Mouse (Mus musculus) forebrain, embryonic 11.5 days (tissue): ENCODE results near the gene BC049715. TPM values are rescaled to one million over a fixed set of nuclear protein-coding genes. Genes with fewer than 3 reads are reported as not detected.
"Not testable (repeated sequence)": the region's sequence is repeated elsewhere in the genome, so short reads cannot be mapped to it uniquely, and the experiment has no call there.

Experiments used
- ATAC-seq: fragments of 200-750 bp; cut with Nextera tagmentation; replicated peaks from 2 replicates; pipeline ENCODE4 v1.8.0; 2017; ENCODE audit warnings: moderate TSS enrichment; ENCODE audit not compliant: low FRiP score
- DNase-seq: peaks from one replicate; pipeline ENCODE4 v3.0.0-alpha.2; 2017; ENCODE audit warnings: low spot score
- H3K27ac ChIP-seq: fragments of 300-500 bp; sonication (generic); 2 replicates; pipeline ENCODE4 v1.5.1; 2014; ENCODE audit warnings: low read depth, low read length
- H3K27me3 ChIP-seq: fragments of 300-500 bp; sonication (generic); 2 replicates; pipeline ENCODE4 v1.6.1; 2014; ENCODE audit warnings: mild to moderate bottlenecking, low read length, mixed read lengths; ENCODE audit not compliant: control insufficient read depth, insufficient read depth
- H3K36me3 ChIP-seq: fragments of 300-500 bp; sonication (generic); 2 replicates; pipeline ENCODE4 v1.6.1; 2014; ENCODE audit warnings: mild to moderate bottlenecking, low read length, moderate library complexity, mixed read lengths; ENCODE audit not compliant: control insufficient read depth, insufficient read depth
- H3K4me1 ChIP-seq: fragments of 300-500 bp; sonication (generic); replicated peaks from 2 replicates; pipeline ENCODE4 v1.6.1; 2014; ENCODE audit warnings: low read length, mixed read lengths; ENCODE audit not compliant: control insufficient read depth, insufficient read depth
- H3K4me2 ChIP-seq: fragments of 300-500 bp; sonication (generic); 2 replicates; pipeline ENCODE4 v1.6.1; 2014; ENCODE audit warnings: low read depth, mild to moderate bottlenecking, low read length, moderate library complexity, mixed read lengths; ENCODE audit not compliant: severe bottlenecking
- H3K4me3 ChIP-seq: fragments of 300-500 bp; sonication (generic); 2 replicates; pipeline ENCODE4 v1.5.1; 2014; ENCODE audit warnings: low read depth, low read length
- H3K9ac ChIP-seq: fragments of 300-500 bp; sonication (generic); 2 replicates; pipeline ENCODE4 v1.6.1; 2014; ENCODE audit warnings: low read length
- H3K9me3 ChIP-seq: fragments of 300-500 bp; sonication (generic); 2 replicates; pipeline ENCODE4 v1.6.1; 2016; ENCODE audit warnings: low read length, mixed read lengths; ENCODE audit not compliant: control insufficient read depth
- WGBS: fragments of 180-500 bp; shearing (Covaris S2); extraction: QIAGEN DNeasy Blood & Tissue Kit; methylation state at CpG from one replicate; pipeline ENCODE4 v1.1.7; 2014; 5-methylcytosine and 5-hydroxymethylcytosine counted together
- polyA plus RNA-seq: library from polyadenylated mRNA; unstranded; fragments of >200 nt; fragmentation: Nextera tagmentation; extraction: Ambion mirVana; gene quantifications from 2 replicates; pipeline ENCODE4 v1.2.1, GENCODE M21; 2014

BC049715 gene
- polyA plus RNA-seq, 1 experiment from 2014 or later, result 2.0 TPM

DNA sequence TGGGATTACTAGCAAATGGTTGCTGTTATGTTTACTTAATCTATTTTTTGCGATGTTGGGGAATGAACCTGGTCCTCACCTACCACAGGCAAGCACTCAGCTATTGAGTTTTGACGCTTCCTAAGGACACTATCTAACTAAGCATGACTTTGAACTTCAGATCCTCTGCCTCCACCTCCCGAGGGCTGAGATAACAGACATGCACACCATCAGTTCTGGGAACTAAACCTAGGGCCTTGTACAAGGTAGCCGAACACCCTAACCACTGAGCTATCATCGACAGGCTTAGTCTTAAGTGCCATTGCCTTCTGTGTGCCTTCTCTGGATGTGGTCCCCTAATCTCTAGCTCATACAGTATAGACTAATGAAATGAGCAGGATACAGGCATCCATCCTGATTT lies 37.9 kb downstream of the BC049715 start:
- Histone ChIP-seq H3K4me3 (no peak overlapping the region), H3K4me2 (no peak overlapping the region), H3K27ac (no peak overlapping the region), H3K36me3 (no peaks in the 10 kb centered on the region), H3K27me3 (no peaks in the 10 kb centered on the region), H3K4me1 (no peaks in the 10 kb centered on the region), H3K9me3 (no peaks in the 10 kb centered on the region), H3K9ac (no peak overlapping the region)
- 90% methylated on average over 5 of the region's 5 CpGs for WGBS
- ATAC-seq (no peak), DNase-seq (no peak)

DNA sequence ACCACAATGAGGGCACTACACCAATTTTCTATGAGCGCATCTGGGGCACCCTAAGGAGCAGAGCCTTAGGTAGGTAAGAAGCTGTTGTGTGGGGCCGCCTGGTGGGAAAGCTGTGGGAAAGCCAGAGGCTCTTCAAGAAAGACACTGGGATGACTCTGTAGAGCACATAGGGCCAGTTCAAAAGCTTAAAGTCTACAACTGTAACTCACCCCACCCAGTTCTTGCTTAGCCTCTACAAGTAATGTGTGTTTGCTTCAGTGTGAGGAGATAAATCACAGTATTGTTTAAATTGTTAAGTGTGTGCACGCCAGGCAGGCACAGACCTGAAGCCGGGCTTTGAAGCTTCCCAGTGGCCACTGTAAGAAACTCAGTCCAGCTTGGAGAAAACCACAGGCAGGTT lies 38.7 kb downstream of the BC049715 start:
- Histone ChIP-seq H3K27me3 (no peaks in the 10 kb centered on the region), H3K4me3 (no peak overlapping the region), H3K4me2 (no peak overlapping the region), H3K4me1 (no peaks in the 10 kb centered on the region), H3K27ac (no peak overlapping the region), H3K9ac (no peak overlapping the region), H3K36me3 (no peaks in the 10 kb centered on the region), H3K9me3 (no peaks in the 10 kb centered on the region)
- ATAC-seq, result no peak
- 79% methylated on average over 4 of the region's 4 CpGs for WGBS
- no peak for DNase-seq

DNA sequence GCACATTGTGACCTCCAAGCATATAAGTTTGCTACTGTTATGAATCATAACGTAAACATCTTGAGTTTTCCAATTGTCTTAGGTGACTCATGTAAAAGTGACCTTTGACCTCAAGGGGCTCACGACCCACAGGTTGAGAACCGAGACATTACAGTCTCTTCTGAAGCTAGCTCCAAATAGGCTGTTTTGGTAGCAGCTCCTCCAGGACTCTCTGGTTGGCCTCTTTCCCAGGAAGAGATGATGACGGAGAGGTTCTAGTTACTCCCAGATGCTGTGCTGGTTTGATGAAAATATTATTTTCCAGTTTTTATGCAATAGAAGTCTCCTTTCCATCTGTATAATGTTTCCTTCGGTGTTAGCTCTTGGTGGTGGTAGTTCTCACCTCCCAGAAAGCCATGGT lies 41.5 kb downstream of the BC049715 start:
- H3K9ac ChIP-seq, result no peak overlapping the region
- H3K4me2 ChIP-seq, result no peak overlapping the region
- no peaks in the 10 kb centered on the region for H3K36me3 ChIP-seq
- H3K4me1 ChIP-seq, result no peaks in the 10 kb centered on the region
- DNase-seq, result no peak
- H3K9me3 ChIP-seq, result no peaks in the 10 kb centered on the region
- no peak overlapping the region for H3K4me3 ChIP-seq
- 85% methylated on average over 5 of the region's 5 CpGs for WGBS
- no peak for ATAC-seq
- H3K27me3 ChIP-seq, result no peaks in the 10 kb centered on the region
- no peak overlapping the region for H3K27ac ChIP-seq

DNA sequence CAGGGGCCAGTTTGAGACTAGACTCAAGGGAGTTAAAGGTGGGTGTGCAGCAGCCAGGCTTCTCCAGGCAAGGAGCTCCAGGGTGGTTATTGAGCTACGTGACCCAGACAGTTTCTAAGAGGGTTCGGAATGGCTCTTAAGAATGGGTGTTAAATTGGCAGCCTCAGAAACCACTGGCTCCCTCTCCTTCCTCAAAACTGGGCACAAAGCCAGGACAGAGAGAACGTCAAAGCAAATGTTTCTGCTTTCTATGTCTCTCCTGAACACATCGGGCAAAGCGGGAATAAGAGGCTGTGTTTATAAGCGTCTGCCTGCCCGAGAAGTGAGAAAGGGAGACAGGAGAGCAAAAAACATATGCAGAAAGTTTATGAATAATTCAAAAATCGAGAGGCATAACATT lies 47.2 kb downstream of the BC049715 start:
- no peak overlapping the region for H3K4me2 ChIP-seq
- no peak for ATAC-seq
- 81% methylated on average over 8 of the region's 8 CpGs for WGBS

DNA sequence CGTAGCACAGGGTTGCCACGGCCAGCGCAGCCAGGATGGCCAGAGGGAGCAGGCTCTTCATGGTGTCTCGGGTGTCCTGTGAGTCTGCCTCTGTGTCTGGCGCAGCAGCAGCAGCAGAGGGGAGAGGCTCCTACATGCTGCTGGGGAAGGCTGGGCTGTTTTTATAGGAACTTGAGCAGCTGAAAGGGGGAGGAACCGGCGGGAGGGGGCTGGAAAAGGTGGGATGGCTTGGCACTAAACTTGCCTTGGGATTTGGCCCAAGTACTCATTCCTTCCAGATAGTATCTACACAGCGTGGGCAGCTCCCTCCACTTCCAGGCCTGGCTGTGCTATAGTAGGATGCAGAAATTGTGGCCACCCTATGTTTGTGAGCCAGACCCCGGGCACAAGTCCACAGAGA lies 48.2 kb downstream of the BC049715 start, which contains the start of gene Mgp:
TSS of gene Mgp (minus strand) at position 154 of the 400 bp plus-strand sequence.
- DNase-seq, result no peak
- Histone ChIP-seq H3K9ac (no peak within 1 kb of the TSS), H3K4me2 (no peak within 1 kb of the TSS), H3K9me3 (no peaks in the 10 kb centered on the region), H3K36me3 (no peaks in the 10 kb centered on the region), H3K4me1 (no peaks in the 10 kb centered on the region), H3K27me3 (no peaks in the 10 kb centered on the region), H3K4me3 (no peak within 1 kb of the TSS), H3K27ac (no peak within 1 kb of the TSS)
- ATAC-seq, result no peak
- WGBS, result 61% methylated on average over 9 of the region's 9 CpGs

More for the DNA sequence above, 47.2 kb downstream of the BC049715 start:
- Histone ChIP-seq H3K9ac (no peak overlapping the region), H3K27me3 (no peaks in the 10 kb centered on the region), H3K27ac (no peak overlapping the region), H3K4me3 (no peak overlapping the region), H3K4me1 (no peaks in the 10 kb centered on the region), H3K9me3 (no peaks in the 10 kb centered on the region), H3K36me3 (no peaks in the 10 kb centered on the region)
- no peak for DNase-seq

DNA sequence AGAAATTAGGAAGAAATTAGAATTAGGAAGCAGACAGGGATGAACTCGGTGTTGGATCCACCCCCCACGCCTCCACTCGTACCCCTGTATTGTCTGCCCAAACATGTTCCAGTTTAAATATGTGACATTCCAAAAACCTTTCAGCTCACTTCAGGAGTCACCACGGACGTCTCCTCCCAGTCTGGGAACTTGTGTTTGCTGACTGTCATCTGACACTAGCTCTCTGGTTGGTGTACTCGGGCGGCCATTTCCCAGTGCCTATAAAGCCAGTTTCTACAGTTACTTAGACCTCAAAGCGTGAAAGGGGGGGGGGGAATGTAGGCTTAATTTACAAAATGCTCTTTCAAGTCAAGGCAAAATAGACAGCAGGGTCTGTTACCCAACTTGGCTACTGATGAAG lies 54.3 kb downstream of the BC049715 start:
- no peaks in the 10 kb centered on the region for H3K4me1 ChIP-seq
- ATAC-seq (no peak), DNase-seq (no peak)
- 82% methylated on average over 8 of the region's 8 CpGs for WGBS
- H3K27ac ChIP-seq, result no peak overlapping the region
- no peaks in the 10 kb centered on the region for H3K9me3 ChIP-seq
- no peaks in the 10 kb centered on the region for H3K27me3 ChIP-seq
- no peak overlapping the region for H3K9ac ChIP-seq
- H3K4me3 ChIP-seq, result no peak overlapping the region
- no peak overlapping the region for H3K4me2 ChIP-seq
- no peaks in the 10 kb centered on the region for H3K36me3 ChIP-seq

DNA sequence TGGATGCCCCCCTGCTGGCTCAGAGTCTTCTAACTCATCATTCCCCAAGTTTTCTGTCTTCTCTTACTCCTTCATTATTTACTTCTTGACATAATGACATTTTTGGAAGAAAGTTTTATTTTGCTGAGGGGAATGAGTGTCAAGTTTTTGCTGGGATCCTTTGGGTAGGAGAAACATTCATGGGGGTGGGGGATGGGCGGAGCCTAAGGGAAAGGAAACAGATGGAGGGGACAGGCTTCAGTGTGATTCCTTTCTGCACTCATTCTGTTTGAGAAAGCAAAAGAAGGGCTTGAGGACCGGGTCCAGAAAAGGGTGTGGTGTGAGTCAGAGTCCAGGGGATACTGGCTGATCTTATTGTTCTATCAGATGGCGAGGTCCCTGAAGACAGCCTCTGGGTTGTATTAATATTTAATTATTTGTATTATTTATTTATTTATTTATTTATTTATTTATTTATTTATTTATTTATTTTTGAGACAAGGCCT lies 56.0 kb downstream of the BC049715 start:
- Histone ChIP-seq H3K27ac (no peak overlapping the region), H3K4me2 (no peak overlapping the region), H3K9me3 (no peaks in the 10 kb centered on the region), H3K27me3 (no peaks in the 10 kb centered on the region), H3K36me3 (no peaks in the 10 kb centered on the region), H3K4me3 (no peak overlapping the region), H3K9ac (no peak overlapping the region), H3K4me1 (no peaks in the 10 kb centered on the region)
- no peak for DNase-seq
- no peak for ATAC-seq
- WGBS, result 84% methylated on average over 3 of the region's 3 CpGs

DNA sequence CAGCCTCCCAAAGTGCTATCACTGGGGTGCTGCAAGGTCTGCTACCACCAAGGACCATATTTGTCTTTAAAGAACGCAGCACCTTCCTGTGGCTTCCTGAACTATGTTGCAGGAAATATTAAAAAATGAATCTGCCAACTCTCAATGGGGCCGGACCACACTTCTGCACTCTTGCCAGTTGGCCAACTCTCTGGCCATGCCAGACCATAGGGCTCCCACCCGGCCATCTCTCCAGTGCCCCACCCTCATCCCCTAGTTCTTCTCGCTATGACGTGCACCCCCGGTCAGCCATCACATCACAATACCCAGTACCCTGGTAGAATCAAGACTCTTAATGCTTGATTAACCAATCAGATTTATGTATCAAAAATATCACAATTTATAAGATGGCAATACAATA lies 56.5 kb downstream of the BC049715 start:
- H3K27me3 ChIP-seq, result no peaks in the 10 kb centered on the region
- H3K4me3 ChIP-seq, result no peak overlapping the region
- ATAC-seq, result no peak
- H3K4me1 ChIP-seq, result no peaks in the 10 kb centered on the region
- H3K4me2 ChIP-seq, result no peak overlapping the region
- H3K9ac ChIP-seq, result no peak overlapping the region
- H3K27ac ChIP-seq, result no peak overlapping the region
- 91% methylated on average over 6 of the region's 6 CpGs for WGBS
- H3K9me3 ChIP-seq, result no peaks in the 10 kb centered on the region
- H3K36me3 ChIP-seq, result no peaks in the 10 kb centered on the region
- no peak for DNase-seq

DNA sequence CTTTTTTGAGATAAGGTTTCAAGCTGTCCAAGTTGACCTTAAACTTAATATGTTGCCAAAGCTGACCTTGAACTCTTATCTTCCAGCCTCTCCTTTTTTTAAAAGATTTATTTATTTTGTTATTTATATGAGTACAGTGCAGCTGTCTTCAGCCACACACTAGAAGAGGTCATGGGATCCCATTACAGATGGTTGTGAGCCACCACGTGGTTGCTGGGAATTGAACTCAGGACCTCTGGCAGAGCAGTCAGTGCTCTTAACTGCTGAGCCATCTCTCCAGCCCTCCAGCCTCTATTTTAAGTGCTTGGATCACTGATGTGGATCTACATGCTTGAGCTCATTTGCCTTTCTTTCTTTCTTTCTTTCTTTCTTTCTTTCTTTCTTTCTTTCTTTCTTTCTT lies 57.3 kb downstream of the BC049715 start:
- not testable (repeated sequence) for H3K4me3 ChIP-seq, ATAC-seq, H3K27me3 ChIP-seq, H3K27ac ChIP-seq, H3K4me1 ChIP-seq, H3K9me3 ChIP-seq, H3K9ac ChIP-seq, H3K36me3 ChIP-seq, DNase-seq, H3K4me2 ChIP-seq
- WGBS, result 56% methylated on average over 1 of the region's 1 CpGs
